Mouse (Mus musculus) heart, postnatal 4 days (tissue): ENCODE measurements around the gene Slc27a2. TPM values are rescaled to one million over a fixed set of nuclear protein-coding genes. Genes with fewer than 3 reads are reported as not detected.

Source experiments
- DNase-seq: peaks from one replicate; pipeline ENCODE4 v3.0.0; 2021
- total RNA-seq, 2 experiments: library from RNA; stranded (reverse); gene quantifications; 2 replicates each; pipeline ENCODE4 v1.2.3; 2021

The Slc27a2 gene
- total RNA-seq, 2 experiments from 2014 or later: not detected

GRCm38 (mm10) chr2:126555533-126555932 lies 3.3 kb downstream of the Slc27a2 start:
- no peak for DNase-seq

- no peak for DNase-seq
These were observed 7.9 kb downstream of the Slc27a2 start for GRCm38 (mm10) chr2:126560094-126560493.

DNA sequence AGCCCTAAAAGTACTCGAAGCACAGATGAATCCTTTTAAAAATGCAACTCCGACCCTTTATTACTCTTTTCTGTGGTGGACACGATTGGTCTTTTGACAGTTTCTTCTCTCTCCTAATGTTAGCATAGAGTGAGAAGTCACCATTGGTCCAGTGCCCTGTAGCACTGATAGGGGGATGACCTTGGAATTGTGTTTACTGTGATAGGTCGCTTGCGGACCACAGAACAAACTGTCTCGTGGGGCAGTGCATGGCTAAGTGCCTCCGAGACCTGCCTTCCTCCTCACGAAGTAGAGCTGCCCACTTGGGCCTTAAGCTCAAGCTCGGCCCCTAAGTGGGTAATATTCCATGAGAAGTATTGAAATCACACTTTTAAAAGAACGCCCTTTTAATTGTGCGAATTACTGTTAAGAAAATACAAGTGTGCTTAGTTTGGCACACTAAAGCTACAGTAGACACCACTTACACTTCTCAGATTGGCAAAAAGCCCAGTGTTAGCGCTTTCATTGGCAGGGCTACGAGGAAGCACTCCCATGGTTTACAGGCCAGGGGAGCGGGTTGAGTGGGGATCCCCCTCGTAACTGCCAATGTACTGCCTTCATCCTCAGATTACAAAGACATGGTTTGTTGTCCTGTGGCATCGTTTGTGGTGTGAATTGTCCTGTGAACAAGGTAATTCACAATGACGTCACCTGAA lies 11.4 kb downstream of the Slc27a2 start:
- DNase-seq: peak; percentile 58

DNA sequence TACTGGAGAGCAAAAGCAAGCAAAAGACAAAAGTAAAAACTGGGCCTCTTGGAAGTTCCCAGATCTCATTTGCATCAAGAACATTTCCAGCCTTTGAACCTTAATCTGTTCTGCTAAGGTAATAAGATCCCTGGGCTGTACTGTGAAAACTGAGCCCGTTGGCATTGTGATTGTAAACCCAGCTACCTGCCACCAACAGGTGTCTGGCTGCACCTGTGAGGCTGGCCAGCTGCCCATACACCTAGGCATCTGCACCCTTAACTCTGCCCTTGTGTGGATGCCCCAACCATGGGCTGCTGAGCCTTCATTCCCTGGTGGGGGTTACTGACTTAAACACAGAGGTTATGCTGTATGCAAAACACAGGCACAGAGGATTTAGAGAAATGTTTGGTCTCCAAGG lies 20.0 kb downstream of the Slc27a2 start:
- DNase-seq: no peak

DNA sequence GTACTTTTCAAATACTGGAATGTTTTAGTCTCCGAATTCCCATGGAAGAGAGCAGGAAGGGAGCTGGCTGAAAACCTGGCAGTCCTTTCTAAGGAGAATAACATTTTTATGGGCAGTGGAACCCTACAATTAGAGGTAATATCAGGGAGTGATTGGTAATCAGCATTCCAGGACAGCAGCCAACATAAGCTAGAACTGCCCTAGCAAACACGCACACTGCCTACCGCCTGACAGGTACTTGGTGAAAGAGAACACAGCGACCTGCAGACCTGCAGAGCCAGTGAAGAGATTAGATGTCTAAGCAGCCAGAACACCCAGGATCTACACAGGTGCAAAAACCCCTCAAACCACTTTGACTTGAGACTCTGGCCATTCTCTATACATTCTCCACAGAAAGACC lies 20.5 kb downstream of the Slc27a2 start:
- no peak for DNase-seq

GRCm38 (mm10) chr2:126575391-126576176 lies 23.4 kb downstream of the Slc27a2 start:
- no peak for DNase-seq

DNA sequence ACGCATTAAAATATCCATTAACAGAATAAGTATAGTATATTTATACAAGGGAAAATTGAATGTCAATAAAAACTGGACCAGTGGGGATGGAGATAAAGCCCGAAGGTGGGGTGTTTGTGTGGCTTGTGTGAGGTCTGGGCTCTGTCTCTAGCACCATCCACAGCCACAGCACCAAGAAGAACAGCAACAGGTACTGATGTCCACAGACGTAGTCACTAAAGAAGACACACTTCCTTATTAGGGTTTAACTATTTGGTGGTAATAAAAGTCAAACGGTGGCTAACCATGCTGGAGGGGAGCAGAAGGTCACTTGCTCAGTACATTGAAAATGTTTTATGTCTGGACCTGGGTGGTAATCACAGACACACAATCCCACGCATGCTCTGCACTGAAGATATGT lies 25.2 kb downstream of the Slc27a2 start:
- no peak for DNase-seq

GRCm38 (mm10) chr2:126579282-126579681 lies 27.1 kb downstream of the Slc27a2 start:
- no peak for DNase-seq

GRCm38 (mm10) chr2:126583960-126584359 lies 31.8 kb downstream of the Slc27a2 start:
- no peak for DNase-seq

DNA sequence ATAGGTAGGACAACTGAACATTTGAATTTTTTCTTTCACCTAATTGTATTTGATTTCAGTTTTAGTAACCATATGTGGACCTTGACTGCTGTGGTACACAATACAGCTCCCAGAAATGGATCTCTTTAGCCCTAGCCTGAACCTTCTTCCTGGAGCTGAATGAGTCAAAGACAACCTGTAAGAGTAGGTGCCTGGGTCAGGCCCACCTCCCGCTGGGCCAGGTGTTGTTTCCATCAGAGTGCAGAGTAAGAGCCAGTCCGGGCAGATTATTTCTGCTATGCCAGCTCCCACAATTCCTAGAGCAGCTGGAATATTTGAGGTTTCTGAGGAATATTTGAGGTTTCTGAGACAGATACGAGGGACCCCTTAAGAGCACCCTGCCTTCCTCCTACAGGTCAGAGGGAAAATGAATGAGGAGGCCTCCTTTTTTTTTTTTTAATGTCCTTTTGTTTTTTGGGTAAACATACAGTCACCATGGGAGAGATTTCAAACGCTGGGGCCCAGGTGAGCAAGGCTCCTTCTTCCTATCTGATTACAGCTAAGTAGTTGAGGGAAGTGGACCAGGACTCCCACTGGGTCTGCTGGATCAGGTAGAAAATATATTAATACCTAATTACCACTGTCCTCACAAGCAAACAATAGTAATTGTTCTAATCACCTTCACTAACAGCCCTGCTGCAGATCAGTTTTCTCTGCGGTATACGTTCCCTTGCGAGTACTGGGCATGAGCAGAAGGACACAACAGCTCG lies 32.6 kb downstream of the Slc27a2 start:
- no peak for DNase-seq

- no peak for DNase-seq
These were observed 35.3 kb downstream of the Slc27a2 start for GRCm38 (mm10) chr2:126587468-126587867.

GRCm38 (mm10) chr2:126591304-126591703 lies 39.1 kb downstream of the Slc27a2 start:
- no peak for DNase-seq

GRCm38 (mm10) chr2:126593831-126594610 lies 41.8 kb downstream of the Slc27a2 start:
- DNase-seq: peak; percentile 75

DNA sequence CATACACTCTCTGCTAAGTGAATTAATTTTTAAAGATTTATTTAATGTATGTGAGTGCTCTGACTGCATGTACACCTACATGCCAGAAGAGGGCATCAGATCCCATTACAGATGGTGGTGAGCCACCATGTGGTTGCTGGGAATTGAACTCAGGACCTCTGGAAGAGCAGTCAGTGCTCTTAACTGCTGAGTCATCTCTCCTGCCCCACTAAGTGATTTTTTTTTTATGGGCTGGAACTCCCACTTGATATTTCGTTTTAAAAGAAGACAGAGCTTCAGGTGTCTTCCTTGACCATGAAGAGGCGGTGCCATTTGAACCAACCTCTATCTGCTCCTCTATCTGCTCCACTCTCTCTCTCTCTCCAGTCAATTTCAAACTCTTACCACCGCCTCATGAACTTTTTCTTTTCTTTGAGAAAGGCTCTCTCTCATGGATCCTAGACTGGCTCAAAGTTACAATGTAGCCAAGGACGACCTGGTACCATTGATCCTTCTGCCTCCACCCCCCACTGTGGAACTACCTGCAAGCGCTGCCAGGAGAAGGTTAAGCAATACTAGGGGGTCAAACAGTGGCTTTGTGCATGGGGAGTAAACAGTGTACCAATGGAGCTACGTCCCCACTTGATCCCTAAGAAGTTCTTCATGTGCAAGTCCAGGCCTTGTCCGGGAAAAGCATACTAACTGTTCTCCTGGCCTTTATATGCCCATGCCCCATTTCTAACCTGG lies 44.3 kb downstream of the Slc27a2 start:
- no peak for DNase-seq

- DNase-seq: no peak
These were observed 45.4 kb downstream of the Slc27a2 start for GRCm38 (mm10) chr2:126597279-126598241.

DNA sequence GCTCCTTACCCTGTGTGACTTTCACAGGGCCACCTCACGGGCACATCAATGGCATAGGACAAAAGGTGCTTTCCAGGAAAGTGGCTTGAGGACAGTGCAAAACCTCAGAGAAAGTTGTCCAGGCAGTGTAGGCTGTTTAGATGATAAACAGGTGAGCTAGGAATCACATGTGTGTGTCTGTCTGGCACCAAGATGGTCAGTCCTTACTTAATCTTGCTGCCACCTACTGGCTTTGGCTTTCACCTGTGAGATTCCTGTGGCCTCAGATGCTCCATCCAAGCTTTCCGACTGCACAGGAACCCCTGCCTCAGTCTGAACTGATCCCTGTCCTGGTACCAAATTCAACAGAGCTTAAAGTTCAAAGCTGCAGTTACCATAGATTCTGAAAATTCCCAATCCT lies 46.2 kb downstream of the Slc27a2 start:
- no peak for DNase-seq

DNA sequence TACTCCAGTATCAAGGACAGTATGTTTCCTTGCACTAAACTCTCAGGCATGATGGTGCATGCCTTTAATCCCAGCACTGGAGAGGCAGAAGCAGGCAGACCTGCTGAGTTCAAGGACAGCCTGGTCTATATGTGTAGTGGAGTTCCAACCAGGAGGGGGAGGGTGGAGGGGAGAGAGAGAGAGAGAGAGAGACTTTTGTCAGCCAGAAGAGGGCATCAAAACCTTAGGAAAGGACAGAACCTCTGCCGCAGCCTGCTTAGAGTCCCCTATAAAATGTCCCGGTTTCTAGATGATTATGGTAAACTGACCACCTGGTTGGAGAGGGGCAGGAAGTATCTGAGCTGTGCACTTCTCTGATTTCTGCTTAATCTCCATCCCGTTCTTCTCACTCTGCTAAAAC lies 46.8 kb downstream of the Slc27a2 start:
- DNase-seq: peak; percentile 27

DNA sequence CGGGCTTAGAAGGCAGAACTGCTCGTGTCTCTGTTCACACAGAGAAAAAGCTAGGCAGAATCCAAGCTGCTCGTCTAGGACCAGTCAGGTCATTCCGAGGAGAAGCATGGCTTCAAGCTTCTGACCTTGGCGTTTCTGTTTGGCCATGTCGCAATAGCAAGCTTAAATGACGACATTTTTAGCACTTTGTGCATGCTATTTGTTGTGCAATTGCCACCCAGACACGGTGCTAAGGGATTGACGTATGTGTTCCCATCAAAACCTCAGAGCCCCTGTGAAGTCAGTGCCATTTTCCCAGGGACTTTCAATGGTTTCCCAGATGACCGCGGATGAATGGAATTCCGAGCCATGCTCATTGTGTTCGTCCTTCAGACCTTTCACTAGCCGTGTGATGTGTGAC lies 48.3 kb downstream of the Slc27a2 start:
- no peak for DNase-seq

GRCm38 (mm10) chr2:126601918-126602600 lies 49.9 kb downstream of the Slc27a2 start:
- no peak for DNase-seq
